Mouse (Mus musculus): Measurements from ENCODE around the gene Hoxa9.

The Hoxa9 gene

DNA sequence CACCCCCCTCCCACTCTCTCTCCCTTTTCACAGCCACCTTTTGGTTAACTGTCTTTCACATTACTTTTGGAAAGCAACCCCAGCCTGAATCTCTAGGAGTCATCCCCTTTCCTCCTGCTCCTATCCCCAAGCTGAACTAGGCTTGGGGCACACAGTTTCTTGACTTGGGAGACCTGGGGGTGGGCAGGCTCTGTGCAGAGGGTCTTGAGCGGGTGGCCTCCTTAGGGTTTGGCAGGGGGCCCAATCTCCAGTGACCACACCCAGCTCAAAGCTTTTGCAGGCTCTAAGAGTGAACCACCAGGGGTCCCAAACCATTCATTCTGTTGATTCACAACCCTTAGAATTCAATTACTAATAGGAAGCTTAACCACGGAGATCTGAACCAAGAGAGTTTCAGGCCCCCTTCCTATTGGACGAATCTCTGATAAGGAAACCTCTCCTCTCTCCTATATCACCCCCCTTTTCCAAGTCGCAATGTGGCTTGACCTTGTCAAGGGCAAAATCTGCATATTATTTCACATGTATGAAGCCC, 12.0 kb upstream of the Hoxa9 start:
- DNase-seq: no peak

DNA sequence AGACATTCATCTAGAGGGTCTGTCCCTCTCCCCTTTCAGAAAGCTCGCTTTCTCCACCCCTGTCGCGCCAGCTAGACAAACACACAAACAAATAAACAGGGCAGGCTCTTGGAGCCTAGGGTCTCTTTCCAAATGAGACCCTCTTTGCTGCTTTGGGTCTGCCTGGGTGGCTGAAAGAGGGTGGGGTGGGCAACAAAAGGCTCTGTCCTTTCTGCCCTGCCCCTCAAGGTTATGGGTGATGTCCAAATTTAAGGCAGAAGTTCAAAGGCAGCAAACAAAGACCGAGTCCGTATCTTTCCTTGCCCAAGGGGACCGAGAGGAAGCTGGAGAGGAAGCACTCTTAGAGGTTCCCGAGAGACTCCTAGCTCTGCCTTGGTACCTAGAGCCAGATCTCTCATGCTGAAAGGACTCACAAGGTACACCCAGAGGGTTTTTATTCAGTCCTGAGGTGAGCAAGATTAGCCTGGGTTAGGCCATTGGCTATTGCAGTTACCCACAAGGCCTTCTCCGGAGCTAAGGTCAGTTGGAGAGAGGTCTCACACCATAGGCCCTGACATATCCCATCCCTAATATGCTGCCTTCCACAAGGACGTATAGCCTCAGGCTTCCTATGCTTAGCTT, 10.2 kb upstream of the Hoxa9 start:
- DNase-seq: no peak

DNA sequence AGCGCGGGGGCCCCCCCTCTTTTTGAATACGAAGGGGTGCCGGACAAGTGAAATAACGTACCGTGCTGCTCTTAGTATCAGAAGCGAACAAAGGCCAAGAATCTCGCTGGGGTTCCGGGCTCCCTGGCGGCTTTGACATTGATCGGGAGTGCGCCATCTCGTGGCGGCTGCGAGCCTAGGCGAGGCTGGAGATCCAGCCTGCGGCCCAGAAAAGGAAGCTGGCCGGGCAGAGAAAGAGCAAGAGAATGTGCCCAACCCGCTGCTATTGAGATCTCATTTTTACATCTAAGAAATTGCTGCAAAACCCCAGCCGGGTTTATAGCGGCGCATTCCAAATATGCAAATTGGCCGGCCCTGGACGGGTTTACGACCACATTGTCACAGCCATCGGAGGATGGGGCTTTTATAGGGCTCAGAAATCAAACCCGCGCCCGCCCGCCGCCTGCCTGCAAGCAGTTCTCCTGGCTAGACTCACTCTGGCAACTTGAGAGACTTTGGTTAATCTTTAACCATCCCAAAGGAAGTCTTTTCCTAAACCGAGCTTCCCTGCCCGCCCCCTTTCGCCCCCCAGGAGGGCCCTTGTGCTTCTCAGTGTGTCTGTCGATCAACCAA, 9.6 kb upstream of the Hoxa9 start, which contains the start of gene Hoxa10:
Hoxa10 (minus strand) TSS at position 466 of the 612 bp plus-strand sequence.
- DNase-seq: peak; percentile 74

DNA sequence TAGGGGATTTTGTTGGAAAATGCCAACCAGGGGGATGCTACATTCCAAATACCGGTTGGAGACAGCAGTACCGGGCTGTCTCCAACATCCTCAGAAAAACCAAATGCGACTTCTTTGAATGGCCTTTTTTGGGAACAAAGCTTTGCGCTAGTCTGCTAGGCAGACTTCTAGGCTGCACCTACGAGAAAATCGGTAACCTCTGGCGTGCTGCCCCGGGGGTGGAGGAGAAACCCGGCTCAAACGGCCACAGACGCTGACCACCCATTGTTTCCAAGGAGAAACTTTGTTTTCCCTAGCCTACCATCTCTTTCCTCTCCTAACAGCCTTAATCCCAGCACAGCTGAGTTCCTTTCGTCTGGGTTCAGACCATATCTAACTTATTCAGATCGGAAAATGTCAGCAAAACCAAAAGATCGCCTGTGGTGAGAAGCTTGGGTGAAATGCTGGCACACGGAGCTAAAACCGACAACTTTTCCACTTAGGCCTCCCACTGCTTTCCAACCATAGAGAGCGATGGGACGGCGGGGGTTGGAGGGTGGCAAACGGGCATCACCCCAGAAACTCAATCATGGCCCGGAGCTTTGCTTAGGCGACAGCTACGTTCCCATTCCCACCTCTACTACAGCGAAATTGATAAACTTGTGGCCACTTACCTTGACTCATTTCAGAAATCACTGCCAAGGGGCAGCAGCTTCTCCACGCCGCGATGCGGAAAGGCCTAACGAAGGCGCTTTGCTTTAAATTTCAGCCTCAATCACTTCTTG, 8.9 kb upstream of the Hoxa9 start:
- DNase-seq: no peak

DNA sequence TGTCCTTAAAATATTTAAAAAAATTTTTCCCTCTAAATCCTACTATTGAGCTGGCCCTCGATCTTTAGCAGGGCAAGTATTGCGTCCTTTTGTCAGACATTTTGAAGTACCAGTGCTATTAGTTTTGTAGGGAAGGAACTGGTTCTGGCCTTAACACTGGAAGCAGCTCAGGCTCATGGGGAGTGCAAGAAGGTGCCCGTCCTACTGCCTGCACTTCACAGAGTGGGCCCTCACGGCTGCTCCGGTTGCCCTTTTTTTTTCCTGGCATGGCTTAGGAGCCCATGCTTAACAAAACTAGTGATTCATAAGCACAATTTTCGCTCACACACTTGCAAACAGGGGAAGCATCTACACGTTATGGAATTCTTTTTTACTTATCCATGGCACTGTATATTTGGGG, 8.1 kb upstream of the Hoxa9 start:
- DNase-seq: no peak

DNA sequence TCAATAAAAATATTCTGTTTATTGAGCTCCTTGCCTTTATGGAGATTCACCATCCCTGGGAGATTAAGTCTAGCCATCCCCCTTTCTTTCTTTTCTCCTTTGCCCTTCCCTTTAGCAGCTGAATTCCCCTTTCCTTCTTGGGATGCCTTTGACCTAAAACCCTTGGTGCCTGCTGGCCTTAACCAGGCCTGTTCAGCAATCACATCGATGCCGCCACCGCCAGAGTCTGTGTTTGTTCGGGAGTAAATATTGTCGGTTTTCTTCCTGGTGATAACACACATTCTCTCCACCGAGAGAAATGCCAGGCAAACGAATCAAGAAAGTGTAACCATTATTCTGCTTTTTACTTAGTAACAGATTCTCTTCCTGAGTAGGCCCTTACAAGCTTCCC, 7.3 kb upstream of the Hoxa9 start:
- DNase-seq: no peak

DNA sequence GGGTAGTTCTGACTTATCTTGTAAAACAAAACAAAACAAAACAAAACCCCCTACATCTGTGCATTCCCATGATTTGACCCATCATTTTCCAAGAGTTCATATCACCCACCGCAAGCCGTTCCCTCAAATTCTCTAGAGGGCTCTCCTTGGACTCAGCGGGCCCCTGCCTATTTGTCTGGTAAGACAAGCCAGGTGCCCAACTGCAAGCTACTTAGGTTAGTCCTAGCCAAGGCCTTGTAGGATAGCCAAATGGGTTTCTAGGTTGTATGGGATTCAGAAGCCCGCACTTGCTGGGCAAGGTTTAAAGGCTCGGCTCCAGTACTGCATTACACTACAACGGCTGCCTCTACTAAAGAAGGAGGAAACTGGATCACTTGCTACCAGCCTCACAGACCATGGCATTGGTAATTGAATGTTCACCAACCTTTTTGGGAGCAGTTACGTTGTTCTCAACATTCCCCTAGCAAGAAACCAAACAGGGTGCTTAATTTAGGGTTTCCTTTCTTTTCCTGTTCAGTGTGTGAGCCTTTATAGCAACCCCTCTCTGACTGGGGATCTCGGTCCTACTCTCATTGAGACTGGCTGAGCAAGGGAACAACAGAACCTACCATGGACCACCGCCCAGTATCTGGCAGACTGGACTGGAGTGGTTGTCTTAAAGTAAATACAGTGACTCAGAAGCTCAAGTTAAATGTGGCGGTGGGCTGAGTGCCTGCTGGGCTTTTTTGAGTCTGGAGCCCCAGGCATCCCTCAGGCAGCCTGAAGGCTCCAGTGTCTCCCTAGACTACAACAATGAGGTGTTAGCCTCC, 6.7 kb upstream of the Hoxa9 start:
- no peak for DNase-seq

DNA sequence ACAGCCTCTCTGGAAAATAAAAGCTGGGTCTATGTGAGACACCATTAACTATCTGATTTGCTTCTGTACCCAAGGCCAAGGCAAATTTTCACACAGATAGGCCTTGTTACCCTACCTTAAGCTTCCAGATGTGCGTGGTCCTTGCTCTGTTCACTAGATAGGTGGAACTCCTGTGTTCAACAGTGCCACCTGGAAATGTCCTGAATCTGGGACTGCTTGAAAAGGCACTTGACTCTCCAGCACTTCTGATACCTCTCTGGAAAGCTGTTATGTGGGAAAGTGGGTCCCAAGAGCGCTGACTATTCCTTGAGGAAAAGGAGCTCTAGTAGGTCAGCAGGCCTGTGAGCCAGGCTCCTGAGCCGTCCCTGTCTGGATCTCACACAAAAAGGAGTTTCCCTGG, 5.9 kb upstream of the Hoxa9 start:
- no peak for DNase-seq

DNA sequence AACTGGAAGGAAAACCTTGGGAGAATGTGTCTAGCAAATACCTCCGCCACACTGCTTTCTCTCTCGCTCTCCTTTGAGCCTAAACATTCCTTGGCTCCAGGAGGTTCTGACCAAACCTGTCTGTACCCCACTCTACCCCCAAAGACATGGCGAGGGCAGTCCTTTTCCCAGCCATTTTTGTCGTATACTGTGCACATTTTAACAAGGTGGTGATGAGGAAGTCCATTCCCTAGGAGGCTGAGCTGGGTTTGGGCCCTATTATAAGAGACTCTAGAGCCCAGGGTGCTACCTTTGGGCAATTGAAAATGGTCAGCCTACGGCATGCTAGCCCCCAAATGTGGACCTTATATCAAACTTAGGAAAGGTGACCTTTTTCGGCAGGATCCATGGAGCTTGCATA, 5.0 kb upstream of the Hoxa9 start:
- no peak for DNase-seq

DNA sequence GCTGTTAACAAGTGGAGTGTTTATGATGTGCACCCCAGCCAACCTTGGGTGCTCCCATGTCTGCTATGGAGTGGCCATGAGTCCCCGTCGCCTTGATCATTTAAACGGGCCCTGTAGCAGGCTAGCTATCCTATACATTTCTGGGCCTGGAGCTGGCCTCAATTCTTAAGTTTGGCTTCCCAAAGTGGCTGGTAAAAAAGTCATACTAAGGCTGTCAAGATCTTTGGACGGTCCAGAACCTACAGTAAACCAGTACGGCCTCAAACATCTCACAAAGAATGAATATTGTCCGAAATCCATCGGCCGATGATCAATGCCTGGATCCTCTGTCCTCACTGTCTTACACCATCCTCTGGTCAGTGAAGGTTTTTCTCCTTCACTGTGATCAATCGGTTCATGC, 4.4 kb upstream of the Hoxa9 start:
- no peak for DNase-seq

DNA sequence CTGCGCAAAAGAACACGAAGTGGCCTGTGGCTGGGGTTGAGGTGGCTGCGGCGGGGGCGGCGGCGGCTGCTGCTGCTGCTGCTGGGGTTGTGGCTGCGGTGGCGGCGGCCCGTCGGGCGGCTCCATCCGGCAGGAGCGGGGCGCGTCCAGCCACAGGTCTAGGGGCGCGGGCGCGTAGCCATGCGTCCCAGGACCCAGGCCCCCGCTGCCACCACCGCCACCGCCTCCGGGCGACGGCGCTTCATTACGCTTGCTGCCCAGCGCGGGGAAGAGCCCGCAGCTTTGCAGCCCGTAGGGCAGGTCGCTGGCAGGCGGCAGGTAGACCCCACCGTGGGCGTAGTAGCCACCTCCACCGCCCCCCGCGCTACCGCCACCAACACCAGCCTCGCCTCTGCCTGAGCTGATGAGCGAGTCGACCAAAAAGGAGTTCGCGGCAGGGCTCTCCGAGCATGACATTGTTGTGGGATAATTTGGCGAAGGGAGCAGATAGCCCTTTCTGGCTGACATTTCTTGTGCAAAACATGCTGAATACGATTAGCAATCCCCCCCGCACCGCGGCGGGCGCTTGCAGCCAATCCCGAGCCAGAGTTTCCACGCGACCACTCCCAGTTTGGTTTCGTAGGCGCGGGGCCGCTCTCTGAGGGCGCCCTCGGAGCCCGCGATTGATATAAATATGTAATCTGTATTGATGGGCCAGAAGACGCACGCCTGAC, 3.7 kb upstream of the Hoxa9 start:
- no peak for DNase-seq

DNA sequence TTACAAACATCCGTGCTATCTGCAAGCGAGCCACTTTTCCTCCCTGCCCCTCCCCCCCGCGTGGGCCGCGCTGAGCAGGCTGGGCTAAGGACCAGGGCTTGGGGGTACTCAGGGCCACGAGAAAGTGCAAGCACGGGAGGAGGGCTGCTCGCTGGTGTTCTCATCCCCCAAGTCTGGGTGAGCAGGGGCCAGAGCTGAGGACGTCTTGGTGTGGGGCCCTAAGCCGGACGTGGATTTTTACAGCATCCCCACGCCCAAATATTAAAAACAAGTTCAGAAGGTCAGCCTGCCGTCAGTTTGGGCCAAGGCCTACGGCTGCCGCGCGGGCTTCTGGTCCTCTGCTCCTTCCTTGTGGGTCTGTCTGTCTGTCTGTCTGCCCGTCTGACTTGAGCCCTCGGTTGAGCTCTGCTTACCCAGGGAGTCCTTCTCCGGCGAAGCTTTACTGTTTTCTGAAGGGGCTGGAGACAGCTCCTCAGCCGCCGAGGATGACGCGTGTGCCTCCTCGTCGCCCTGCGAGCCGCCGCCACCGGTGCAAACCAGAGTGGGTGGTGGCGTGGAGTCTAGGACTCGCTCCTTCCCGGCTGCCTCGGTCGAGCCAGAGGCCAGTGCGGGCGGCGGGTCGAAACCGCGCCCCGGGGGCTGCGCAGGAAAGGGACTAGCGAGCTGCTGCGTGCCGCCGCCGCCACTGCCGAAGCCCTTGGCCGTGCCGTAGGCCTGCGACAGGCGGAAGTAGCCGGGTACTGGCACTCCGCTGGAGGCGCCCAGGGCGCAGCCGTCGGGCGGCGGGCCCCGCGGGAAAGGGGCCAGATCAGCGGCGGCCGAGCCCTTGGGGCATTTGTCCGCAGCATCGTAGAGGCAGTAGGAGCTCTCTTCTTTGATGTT, 2.9 kb upstream of the Hoxa9 start:
- no peak for DNase-seq

DNA sequence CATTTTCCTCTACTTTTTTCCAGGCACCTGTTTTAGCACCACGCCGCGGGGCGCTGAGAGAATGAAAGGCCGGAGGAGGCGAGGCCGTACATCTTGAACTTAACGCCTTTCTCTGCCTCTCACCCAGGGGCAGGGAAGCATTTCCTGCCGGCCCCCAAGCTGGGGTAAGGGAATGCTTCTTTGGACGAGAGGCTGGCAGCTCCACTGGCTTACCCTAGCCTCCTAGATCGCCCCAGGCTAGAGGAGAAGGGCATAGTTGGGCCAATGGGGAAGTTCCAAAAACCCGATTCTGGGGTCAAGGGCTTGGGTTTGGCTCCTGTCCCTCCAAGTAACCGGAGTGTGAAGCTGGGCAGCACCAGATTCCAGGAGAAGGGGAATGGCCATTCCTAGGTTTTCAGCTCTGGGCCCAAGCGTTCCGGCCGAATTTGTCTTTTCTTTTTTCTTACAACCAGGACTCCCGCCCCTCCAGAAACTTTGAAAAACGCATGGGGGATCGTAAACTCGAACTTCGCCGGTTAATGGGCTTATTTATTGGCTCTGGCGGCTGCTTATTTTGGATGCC, 2.2 kb upstream of the Hoxa9 start:
- DNase-seq: no peak

DNA sequence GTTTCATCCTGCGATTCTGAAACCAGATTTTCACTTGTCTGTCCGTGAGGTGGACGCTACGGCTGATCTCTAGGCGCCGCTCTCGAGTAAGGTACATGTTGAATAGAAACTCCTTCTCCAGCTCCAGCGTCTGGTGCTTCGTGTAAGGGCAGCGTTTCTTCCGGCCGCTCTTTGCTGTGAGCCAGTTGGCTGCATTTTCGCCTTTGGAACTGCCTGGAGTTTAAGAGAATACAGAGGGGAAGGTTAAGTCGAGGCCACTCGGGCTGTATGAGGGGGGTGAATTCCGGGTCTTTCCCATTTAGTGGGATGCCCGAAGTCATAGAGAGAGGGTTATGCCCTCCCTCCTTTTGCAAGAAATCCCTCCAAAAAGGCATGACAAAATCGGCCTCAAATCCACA, 1.7 kb upstream of the Hoxa9 start:
- DNase-seq: no peak

DNA sequence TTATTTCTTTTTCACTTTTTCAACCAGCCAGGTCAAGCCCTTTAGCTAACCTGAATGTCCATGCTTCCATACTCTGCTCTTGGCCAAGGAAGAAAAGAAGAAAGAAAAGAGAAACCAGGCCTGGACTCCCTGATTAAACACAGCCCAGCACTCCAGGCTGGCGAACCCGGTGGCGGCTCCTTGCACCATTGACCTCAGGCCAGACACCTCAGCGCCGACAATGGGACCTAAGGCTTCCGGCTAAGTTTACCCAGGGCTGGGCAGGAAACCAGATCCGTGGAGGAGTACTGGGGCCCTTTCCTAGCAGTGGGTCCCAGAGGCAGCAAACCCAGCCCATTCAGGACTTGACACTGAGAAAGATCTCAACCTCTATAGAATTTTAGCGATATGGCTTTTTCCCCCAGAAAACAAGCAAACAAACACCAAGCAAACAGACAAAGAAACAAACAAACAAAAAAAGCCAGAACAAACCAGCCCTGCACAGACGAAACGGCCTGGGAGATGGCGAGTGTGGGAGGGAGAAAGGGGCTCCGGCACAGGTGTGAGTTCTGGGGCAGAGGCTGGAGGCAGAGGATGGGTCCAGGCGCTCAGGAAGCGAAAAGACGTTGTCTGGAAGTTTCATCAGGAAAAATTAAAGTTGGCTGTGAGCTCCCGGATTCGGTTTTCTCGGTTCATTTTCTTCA, 1.1 kb upstream of the Hoxa9 start:
- no peak for DNase-seq

DNA sequence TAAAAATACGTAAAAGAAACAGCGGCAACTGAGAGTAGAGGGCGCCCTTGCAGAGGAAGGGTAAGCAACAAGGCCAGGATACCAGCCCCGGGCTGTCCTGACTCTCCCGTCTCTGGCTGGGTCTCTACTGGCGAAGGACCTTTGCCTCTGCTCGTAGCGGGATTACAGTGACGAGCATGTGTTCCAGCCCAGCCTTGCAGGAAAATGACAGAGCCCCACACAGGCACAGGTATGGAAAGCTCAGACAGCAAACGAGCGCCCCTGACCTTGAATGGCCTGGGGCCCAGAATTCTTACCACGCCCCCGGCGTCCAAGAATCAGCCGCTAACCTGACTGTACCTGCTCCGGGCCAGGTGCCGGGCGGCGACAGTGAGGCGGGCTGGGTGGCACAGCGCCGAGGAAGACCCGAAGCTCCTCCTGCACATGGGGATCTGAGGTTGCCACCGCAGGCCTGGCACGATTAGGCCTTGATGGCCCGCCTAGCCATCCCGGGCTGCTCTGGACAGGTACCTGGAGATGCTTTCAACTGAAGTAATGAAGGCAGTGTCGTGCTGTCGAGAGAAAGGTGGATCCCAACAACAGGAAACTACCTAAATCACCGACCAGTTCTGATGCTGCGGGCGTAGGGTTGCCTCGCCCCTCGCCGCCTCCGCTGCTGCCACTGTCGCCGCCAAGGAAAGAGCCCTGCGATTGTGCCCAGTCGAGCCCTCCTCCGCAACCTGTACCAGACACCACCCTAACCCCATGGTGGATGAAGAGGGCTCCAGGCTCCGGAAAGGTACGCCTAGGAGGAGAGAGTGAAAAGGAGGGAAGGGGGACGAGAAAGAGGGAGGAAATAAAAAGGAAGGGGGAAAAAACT, 1.1 kb downstream of the Hoxa9 start:
- no peak for DNase-seq

DNA sequence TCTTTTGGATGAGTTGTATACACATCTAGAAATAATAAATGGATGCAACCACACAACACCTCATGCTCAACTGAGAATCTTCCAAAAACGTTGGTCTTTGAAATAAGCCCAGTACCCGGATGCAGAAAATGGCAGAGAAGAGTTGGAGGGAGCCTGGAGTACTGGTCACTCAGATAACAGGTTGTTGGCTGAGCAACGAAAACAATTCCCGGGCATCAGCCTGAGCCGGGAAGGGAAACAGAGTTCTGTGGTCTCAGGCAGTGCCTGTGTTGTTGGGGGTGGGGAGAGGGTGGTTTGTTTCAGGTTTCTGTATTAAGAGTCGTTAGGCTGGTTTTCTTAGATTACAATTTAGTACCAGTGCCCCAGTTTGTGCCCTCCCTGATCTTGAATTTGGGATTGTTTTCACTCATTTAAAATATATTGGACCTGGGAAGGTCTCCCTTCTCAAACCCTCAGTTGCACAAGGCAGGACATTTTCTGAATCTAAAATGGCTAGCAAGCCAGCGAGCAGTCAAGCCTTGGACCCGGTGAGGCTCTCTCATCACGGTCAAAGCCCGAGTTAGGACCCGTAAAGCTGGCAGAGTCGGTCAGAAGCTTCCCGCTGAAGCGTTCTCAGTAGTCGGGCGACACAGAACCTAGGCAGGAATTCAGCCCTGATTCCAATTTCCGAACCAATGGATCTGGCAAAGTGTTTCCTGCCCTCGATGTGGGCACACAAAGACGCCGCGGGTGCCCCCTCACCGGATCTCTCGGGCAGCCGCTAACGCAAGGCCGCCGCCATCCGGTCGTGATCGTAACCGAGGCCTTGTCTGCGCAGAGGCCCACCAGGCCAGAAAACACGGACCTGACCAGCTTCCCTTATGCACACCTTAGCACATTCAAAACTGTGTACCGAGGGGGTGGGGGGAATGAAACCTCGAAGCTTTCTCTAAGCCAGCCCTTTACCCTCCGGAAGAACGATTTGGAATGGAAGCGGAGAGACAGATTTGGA, 2.1 kb downstream of the Hoxa9 start:
- no peak for DNase-seq
